Mouse (Mus musculus): Measurements from ENCODE around the gene Adam21.
A peak's percentile ranks its signal among the peaks of the same experiment; 100 is the strongest.
"Not testable (repeated sequence)": the region's sequence is repeated elsewhere in the genome, so short reads cannot be mapped to it uniquely, and the experiment has no call there.

Adam21 gene

DNA sequence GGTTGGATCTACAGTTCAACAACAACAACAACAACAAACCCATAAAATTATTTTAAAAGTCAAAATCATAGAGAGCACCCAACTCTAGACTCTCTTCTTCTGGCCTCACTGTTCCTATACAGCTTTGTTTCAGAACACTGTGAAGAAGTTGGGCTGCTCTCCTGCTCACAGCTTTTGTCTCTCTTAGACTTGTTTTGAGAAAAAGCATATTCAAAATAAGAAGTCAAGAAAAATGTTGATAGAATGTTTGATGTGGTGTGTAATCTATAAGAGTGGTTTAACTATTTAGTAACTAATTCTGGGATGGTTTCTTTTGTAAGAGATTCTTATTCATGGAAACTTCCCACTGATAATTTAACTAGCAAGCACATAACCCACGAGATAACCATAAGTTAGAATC is at the start of gene Adam21:
Gene Adam21 (minus strand): TSS at position 101 of the 400 bp plus-strand sequence.
- DNase-seq (ENCODE audit: low spot score), result no peak

DNA sequence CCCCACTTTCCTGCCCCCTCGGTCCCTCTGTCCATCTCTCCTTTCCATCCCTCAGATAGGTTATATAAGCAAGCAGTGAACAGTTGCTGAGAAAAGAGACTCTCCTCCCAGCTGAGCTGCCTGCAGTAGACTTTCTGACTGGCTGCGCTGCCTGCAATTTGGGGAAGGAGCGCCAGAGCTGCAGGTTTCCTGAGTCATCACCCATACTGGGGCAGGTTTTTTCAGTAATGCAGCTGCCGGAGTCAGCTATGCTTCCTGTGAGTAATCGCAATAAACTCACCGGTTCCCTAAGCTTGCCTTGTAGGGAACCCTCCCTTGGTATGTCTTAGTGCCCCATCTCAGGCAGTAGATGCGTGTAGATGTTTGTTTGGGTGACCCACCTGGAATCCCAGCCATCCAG is 48.7 kb upstream of the Adam21 start:
- no peak for DNase-seq (ENCODE audit: low spot score)

DNA sequence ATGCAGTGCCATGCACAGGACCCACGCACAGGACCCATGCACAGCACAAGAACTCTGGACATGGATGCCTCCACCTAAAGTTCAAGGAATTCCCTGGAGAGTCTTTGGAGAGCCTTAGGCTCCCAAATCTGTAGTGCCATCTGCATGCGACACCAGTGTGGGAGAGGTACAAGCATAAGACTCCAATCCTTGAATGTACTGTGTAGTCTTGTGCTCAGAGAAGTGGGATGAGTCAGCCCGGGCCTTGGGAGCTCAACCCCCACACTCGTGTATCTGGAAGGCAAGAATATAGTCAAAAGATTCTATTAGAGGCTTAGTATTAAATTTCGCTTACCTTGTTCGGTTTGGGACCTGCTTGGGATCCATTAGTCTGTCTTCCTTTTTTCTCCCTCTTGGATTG is 47.5 kb upstream of the Adam21 start:
- no peak for DNase-seq (ENCODE audit: low spot score)

DNA sequence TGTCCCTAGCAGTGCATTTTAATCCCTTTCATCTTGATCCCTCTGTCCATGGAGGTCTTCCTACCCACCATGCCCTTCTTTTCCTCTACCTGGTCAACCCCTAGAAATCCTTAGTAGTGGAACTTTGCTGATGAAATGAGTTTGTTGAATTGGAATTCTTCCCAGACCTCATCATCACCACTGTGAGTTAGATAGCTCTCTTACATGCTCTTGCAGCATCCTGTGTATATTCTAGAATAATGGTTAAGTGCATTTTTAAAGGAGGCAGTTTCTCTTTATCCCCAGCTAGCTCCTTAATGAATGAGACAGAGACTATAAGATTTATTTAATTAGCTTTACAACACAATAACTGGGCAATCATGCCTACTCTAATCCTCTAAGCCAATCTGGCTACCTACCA is 41.2 kb upstream of the Adam21 start:
- no peak for DNase-seq (ENCODE audit: low spot score)

DNA sequence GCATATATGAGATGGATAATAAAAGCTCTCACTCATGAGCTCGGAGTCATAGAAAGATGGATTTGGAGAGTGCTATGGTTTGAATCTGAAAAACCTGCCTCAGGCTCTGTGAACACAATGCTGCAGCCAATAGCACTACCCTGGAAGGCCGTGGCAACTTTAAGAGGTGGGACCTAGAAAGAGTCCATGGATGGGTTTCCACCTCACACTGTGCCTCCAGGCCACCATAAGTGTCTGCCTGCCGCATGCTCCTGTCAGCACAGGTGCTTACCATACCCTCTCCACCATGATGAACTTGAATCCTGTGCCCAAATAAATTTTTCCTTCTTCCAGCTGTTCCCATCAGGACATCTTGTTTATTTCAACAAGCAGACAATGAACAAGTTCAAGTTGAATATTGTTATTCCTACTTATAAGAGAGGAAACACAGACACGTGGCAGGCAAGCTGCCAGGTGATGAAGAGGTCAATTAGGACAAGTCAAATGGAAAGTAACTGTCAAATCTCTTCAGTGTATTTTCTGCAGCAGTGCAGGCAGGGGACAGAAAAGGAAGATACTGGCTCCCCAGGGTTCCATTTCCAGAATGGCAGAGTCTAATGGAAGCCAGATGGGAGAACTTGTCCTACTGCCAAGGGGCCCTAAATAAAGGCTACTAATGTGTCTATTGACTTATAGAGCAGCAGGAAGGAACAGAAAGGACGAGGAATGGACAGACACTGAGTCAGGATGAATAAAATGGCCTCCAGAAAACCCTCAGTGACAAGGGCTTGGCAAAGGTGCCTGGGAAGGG is 36.9 kb upstream of the Adam21 start:
- DNase-seq (ENCODE audit: low spot score), result no peak

DNA sequence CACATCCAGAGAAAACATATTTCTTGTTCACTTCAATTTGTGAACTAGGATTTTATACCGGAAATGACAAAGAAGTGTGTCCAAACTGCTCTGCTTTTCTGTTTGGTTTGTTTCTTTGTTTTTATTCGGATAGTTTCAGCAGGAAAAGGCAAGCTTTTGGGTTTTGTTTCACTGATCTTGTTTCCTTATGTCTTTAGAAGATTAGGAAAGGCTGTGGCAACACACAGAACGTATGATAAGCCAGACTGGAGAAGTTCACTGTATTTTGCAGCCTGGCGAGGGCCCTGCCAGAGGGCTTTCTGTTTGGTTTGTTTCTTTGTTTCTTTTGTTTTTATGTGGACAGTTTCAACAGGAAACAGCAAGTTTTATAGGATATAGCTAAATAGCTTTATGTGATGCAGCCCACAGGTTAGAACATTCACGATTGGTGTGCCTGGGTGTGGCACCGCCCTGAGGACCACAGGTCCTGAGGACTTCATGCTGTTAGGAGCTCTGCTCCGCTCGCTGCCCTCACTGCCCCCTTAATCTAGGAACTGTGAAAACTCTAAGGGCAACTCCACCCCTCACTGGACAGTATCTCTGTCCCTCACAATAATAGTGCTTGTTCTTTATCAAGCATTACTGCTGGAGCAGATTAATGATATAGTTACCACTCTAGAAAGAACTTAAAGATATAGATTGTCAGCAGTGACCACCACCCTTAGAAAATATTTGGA is 28.4 kb upstream of the Adam21 start:
- no peak for DNase-seq (ENCODE audit: low spot score)

DNA sequence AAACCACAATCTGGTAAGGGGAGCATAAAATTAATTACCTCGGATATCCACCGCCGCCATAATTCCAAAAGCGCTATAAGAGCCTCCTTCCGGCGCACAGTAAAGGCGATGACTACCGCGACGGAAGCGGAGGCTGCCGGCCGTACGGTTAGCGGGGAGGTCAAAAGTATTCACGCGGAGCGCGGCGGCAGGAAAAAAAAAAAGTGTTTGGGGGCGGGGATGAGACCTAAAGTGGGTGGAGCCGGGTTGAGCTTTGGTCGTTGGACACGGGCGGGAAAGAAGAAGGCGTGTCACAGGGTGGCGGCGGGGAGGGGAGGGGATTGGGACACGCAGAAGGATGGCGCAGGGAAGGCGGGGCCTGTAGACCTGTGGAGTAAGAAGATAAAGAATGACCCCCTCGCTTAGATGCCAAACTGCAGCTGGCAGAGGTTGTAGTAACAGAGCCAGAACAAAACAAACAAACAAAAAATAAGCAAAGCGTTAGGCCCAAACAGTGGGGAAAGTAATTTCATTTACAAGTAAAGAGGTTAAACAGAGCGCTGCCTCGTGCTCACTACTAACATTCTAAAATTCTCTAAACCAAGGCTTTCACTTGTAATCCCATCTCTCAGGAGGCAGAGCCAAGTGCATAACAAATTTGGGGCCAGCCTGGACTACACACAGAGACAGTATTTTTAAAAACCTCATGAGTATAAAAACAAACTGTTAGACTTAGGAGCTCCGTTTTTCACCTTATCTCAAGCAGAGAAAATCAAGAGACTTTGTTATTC is 26.8 kb upstream of the Adam21 start, which contains the start of gene Med6:
Gene Med6 (minus strand): TSS at position 107 of the 770 bp plus-strand sequence.
- DNase-seq (ENCODE audit: low spot score), result peak; percentile 98

DNA sequence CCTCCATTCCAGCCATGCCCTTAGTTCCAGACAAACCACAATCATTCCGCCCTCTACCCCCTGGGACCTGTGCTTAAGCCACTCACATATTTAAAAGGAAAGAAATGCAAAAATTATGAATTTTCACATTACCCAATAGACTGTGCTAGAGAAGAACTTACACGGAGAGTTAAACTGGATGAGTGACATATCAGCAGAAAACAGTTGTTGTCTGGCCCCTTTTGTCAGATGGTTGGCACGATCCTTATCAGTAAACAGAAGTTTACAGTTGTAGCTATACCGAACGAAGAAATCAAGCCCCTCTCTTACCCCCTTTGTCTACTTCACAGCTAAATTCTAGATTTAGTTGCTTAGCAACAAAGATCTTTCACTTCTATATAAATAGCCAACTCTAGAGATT is 343 bp downstream of the Adam21 start:
- no peak for DNase-seq (ENCODE audit: low spot score)

DNA sequence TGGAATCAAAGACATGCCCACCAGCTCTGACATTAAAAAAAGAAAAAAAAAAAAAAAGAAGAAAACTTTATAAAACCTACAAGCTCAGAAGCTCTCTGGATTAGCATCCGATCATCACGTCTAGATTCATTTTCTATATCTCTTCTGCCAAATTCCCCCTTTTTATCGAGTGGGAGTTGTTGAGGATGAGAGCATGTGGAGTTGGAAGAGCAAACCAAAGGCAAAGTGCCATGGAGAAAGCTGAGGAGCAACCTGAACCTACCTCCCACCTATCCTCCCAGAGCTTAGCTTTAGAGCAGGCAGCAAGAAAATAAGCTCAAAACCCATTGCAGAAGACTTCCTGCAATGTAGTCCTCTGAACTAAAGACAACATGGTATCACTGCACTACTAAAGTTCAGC is 4.1 kb downstream of the Adam21 start:
- DNase-seq (ENCODE audit: low spot score), result no peak

DNA sequence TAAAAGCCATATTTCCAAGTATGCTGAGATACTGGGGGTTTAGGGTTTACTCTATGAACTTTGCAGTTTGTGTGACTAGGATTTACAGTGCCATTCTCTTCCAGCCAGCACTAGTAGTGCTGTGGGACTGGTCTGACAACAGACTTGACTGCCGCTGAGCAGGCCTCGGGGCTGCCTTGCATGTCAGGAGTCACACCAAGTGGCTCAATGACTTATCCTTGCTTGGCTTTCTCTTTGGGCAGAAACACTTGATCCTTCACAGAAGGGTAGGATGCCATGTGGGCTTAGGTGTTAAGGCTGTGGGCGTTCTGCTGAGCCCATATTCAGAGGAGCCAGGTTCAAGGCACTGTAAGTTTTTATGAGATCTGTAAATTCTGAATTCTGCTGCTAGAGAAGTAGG is 19.0 kb downstream of the Adam21 start:
- no peak for DNase-seq (ENCODE audit: low spot score)

DNA sequence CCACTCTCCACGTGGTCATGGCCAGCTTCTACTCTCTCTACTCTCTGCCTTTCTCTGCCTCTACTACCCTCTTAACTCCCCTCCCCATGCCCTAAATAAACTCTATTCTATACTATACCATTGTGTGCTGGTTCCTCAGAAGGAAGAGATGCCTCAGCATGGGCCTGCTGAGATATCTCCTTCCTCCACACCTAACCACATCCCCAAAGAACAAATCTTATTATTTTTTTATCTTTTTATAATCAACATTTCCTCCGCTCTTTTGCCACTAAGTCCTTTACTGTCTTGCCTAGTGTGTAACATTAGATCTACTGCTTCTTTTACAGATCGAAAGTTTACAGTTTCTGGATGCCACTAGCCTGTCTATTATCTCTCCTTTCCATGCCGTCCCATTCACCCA is 21.1 kb downstream of the Adam21 start:
- DNase-seq (ENCODE audit: low spot score), result no peak

DNA sequence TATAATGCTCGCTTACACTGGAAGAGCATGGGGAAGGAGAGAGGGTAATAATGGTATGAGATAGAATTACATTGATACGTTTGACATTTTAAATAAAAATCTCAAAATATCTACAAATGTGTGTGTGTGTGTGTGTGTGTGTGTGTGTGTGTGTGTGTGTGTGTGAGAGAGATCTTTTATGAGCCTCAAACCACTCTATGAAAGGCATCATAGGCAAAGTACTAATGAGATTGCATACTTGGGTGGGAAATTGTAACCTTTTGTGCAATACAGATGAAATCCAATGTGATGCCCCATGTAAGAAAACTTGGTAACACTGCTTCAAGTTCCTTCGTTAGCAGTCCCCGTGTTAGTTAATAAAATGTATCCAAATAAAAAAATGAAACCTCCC is 35.2 kb downstream of the Adam21 start:
- no peak for DNase-seq (ENCODE audit: low spot score)

DNA sequence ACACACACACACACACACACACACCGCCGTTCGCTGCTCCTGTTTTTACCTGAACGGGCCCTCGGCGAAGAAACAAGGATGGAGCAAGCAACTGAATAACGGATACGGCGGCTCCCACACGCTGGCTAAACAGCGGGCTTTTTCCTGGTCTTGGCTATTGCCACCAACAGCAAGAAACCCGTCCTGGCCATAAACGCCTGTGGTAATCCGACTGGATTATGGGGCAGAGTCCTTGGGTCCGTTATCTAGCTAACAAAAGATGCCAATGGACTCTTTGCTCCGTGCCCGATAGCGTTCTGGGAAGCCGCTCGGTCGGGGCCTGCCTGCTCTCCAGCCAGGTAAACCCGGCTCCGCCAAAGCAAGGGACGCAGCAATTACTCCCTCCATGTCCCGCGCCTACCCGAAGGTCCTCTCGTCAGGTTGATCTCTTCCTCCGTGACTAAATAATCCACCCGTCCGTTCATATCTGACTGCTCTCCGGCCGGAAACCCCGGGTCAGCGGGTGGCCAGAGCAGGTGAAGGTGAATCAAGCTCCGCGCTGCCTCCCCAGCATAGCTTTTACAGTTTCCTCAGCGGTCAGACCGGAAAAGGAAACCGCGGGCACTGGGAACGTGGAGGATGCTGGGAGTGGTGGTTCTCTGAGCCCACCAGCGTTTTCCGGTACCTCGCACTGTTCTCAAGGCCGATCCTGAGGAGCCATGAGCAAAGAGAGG is 35.8 kb downstream of the Adam21 start, which contains the start of the genes Gm20498 and Synj2bp:
Gene Gm20498 (minus strand): TSS at position 590 of the 713 bp plus-strand sequence.
Gene Synj2bp (minus strand): TSS at position 596 of the 713 bp plus-strand sequence.
- DNase-seq (ENCODE audit: low spot score), result peak; percentile 94

DNA sequence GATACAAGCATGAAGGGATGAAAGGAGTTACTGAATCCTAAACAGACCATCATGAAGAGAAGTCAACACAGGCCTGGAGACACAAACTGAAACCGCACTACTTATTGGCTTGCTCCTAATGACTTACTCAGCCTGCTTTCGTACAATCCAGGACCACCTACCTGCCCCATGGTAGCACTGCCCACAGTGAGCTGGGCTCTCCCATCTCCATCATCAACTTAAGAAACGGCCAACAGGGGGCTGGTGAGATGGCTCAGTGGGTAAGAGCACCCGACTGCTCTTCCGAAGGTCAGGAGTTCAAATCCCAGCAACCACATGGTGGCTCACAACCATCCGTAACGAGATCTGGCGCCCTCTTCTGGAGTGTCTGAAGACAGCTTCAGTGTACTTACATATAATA is 37.7 kb downstream of the Adam21 start:
- DNase-seq (ENCODE audit: low spot score), result not testable (repeated sequence)

Measured in embryo, embryonic 10.5 days (tissue).